Mouse (Mus musculus) liver, postnatal 0 days (tissue): ENCODE data around the gene Itga3.

Experiments used
- CTCF ChIP-seq: sonication (generic); IDR thresholded peaks from 2 replicates; pipeline ENCODE4 v1.5.1; 2016; ENCODE audit warnings: antibody characterized with exemption, low read depth
- EP300 ChIP-seq: IDR thresholded peaks from 2 replicates; pipeline ENCODE4 v1.6.1; 2016; ENCODE audit warnings: antibody characterized with exemption, low read depth, mild to moderate bottlenecking

DNA sequence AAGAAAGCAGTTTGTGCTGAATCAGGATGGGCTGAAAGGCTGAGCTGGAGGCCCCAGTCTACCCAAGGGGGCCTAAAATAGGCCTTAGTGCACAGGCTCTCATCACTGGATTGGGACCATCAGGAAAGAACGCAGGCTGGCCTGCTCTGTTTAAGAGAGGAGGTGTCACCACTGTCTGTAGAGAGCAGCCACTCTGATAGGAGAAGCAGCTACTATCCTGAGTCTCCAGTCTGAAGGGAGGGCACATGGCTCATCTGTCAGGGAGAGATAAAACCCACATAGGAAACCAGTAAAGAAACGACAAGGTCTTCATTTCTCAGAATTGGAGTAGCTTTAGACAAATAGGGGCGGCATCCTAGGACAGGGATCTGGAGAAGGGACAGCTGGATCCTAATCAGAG, 64.5 kb downstream of the Itga3 start:
- TF ChIP-seq CTCF, result no peak
- peak; percentile 98 for TF ChIP-seq EP300
